Mouse (Mus musculus) erythroblast, embryonic 14.5 days (primary cell): ENCODE data around the gene A730071L15Rik.

Experiments used
- GATA1 ChIP-seq: IDR thresholded peaks from 2 replicates; pipeline ENCODE4 v1.6.1; 2012; ENCODE audit warnings: low read length, inconsistent platforms, mixed read lengths
- TAL1 ChIP-seq: IDR thresholded peaks from 3 replicates; pipeline ENCODE4 v1.6.1; 2012; ENCODE audit warnings: low read length, inconsistent platforms, mixed read lengths

DNA sequence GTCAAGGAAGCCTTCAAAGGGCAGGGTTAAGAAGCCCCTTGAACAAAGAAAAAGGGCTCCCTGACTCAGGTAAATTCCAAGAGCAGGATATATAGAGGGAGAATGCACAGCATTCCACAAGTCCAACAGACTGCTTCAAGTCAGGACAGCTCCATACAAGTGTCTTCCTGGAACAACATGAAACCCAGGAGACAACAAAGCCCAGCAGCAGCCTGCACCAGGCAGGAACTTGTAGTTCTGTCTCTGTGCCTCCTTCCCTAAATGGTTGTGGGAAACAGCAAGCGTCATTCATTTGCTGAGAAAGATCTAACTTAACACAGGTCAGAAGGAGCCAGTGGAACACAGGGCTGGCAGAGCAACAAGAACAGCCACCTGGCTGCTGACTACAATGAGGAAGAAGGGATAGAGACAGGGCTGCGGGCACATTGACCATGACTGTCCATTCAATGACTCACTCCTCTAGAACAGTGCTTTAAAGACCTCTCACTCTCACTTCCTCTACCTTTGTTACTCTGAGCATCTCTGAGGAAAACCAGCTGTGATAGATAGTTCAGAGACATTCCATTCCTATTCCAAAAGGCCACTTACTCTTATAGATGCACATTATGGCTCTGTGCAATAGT, 30.7 kb upstream of the A730071L15Rik start:
- TF ChIP-seq GATA1 (no peak), TAL1 (no peak)
